Mouse (Mus musculus) testis, postnatal 10 days (tissue): ENCODE data around the gene Gria1.

Experiments
- DNase-seq: peaks from one replicate; pipeline ENCODE4 v3.0.0; 2021; ENCODE audit warnings: low spot score

Gene Gria1

GRCm38 (mm10) chr11:57298665-57299064, 287.5 kb downstream of the Gria1 start:
- no peak for DNase-seq

- no peak for DNase-seq
These were observed 292.4 kb downstream of the Gria1 start for GRCm38 (mm10) chr11:57303602-57304001.

GRCm38 (mm10) chr11:57306116-57306515, 294.9 kb downstream of the Gria1 start:
- DNase-seq = no peak

- DNase-seq = no peak
These were observed 295.7 kb downstream of the Gria1 start for GRCm38 (mm10) chr11:57306892-57307291.

GRCm38 (mm10) chr11:57317063-57317462, 305.9 kb downstream of the Gria1 start:
- no peak for DNase-seq

- no peak for DNase-seq
These were observed 306.3 kb downstream of the Gria1 start for GRCm38 (mm10) chr11:57317478-57317877.

- DNase-seq = no peak
These were observed 308.2 kb downstream of the Gria1 start for GRCm38 (mm10) chr11:57319374-57319773.

- DNase-seq = no peak
These were observed 312.9 kb downstream of the Gria1 start for GRCm38 (mm10) chr11:57324099-57324498.
